Mouse (Mus musculus): ENCODE data around the gene Csrp1. TPM values are rescaled to one million over a fixed set of nuclear protein-coding genes. Genes with fewer than 3 reads are reported as not detected.

Gene Csrp1
- polyA plus RNA-seq, 1 experiment from 2014 or later: 51.9 TPM

- Histone ChIP-seq H3K27ac (replicated peaks) (no peak overlapping the region), H3K4me3 (no peak overlapping the region), H3K9me3 (no peaks in the 10 kb centered on the region), H3K36me3 (replicated peaks) (no peaks in the 10 kb centered on the region), H3K4me1 (peaks cover 25% of the 10 kb centered on the region), H3K27me3 (replicated peaks; ENCODE audit: low read depth, poor library complexity, severe bottlenecking) (peaks cover 15% of the 10 kb centered on the region)
- WGBS: 63% methylated on average over 4 of the region's 4 CpGs
- no peak for DNase-seq (ENCODE audit: low spot score)
Observed at GRCm38 (mm10) chr1:135724134-135724533, 4.3 kb downstream of the Csrp1 start.

GRCm38 (mm10) chr1:135725324-135725723 is 5.5 kb downstream of the Csrp1 start:
- Histone ChIP-seq H3K27ac (replicated peaks) (no peak overlapping the region), H3K4me3 (no peak overlapping the region), H3K36me3 (replicated peaks) (no peaks in the 10 kb centered on the region), H3K27me3 (replicated peaks; ENCODE audit: low read depth, poor library complexity, severe bottlenecking) (peaks cover 15% of the 10 kb centered on the region), H3K9me3 (no peaks in the 10 kb centered on the region), H3K4me1 (peaks cover 29% of the 10 kb centered on the region)
- WGBS: 90% methylated on average over 6 of the region's 6 CpGs
- DNase-seq (ENCODE audit: low spot score): no peak

GRCm38 (mm10) chr1:135725936-135726335 is 6.1 kb downstream of the Csrp1 start:
- no peak overlapping the region for H3K27ac ChIP-seq (replicated peaks)
- H3K27me3 ChIP-seq (replicated peaks; ENCODE audit: low read depth, poor library complexity, severe bottlenecking): peaks cover 15% of the 10 kb centered on the region
- 85% methylated on average over 7 of the region's 7 CpGs for WGBS
- no peak overlapping the region for H3K4me3 ChIP-seq
- H3K9me3 ChIP-seq: no peaks in the 10 kb centered on the region
- H3K4me1 ChIP-seq: peaks cover 32% of the 10 kb centered on the region
- H3K36me3 ChIP-seq (replicated peaks): no peaks in the 10 kb centered on the region
- DNase-seq (ENCODE audit: low spot score): no peak

- peak overlapping the region; percentile 87 for H3K27ac ChIP-seq (replicated peaks)
- 2% methylated on average over 35 of the region's 35 CpGs for WGBS
- peaks cover 57% of the 10 kb centered on the region for H3K4me1 ChIP-seq
- H3K36me3 ChIP-seq (replicated peaks): no peaks in the 10 kb centered on the region
- H3K27me3 ChIP-seq (replicated peaks; ENCODE audit: low read depth, poor library complexity, severe bottlenecking): peaks cover 15% of the 10 kb centered on the region
- H3K9me3 ChIP-seq: no peaks in the 10 kb centered on the region
- peak; percentile 91 for DNase-seq (ENCODE audit: low spot score)
- peak overlapping the region; percentile 72 for H3K4me3 ChIP-seq
Observed at GRCm38 (mm10) chr1:135728631-135729366, 8.9 kb downstream of the Csrp1 start.

GRCm38 (mm10) chr1:135729367-135729713 is 9.5 kb downstream of the Csrp1 start:
- WGBS: 0% methylated on average over 11 of the region's 11 CpGs
- H3K27me3 ChIP-seq (replicated peaks; ENCODE audit: low read depth, poor library complexity, severe bottlenecking): peaks cover 15% of the 10 kb centered on the region
- H3K9me3 ChIP-seq: no peaks in the 10 kb centered on the region
- H3K27ac ChIP-seq (replicated peaks): peak overlapping the region; percentile 87
- peaks cover 62% of the 10 kb centered on the region for H3K4me1 ChIP-seq
- H3K36me3 ChIP-seq (replicated peaks): no peaks in the 10 kb centered on the region
- peak overlapping the region; percentile 72 for H3K4me3 ChIP-seq
- DNase-seq (ENCODE audit: low spot score): no peak

- DNase-seq (ENCODE audit: low spot score): no peak
- H3K4me3 ChIP-seq: peak overlapping the region; percentile 72
- H3K27me3 ChIP-seq (replicated peaks; ENCODE audit: low read depth, poor library complexity, severe bottlenecking): peaks cover 15% of the 10 kb centered on the region
- WGBS: 20% methylated on average over 4 of the region's 4 CpGs
- no peaks in the 10 kb centered on the region for H3K9me3 ChIP-seq
- peak overlapping the region; percentile 87 for H3K27ac ChIP-seq (replicated peaks)
- H3K36me3 ChIP-seq (replicated peaks): no peaks in the 10 kb centered on the region
- peaks cover 67% of the 10 kb centered on the region for H3K4me1 ChIP-seq
Observed at GRCm38 (mm10) chr1:135729821-135730220, 10.0 kb downstream of the Csrp1 start.

- Histone ChIP-seq H3K4me3 (peak overlapping the region; percentile 72), H3K27ac (replicated peaks) (peak overlapping the region; percentile 80), H3K27me3 (replicated peaks; ENCODE audit: low read depth, poor library complexity, severe bottlenecking) (peaks cover 15% of the 10 kb centered on the region), H3K36me3 (replicated peaks) (no peaks in the 10 kb centered on the region), H3K9me3 (no peaks in the 10 kb centered on the region), H3K4me1 (peaks cover 72% of the 10 kb centered on the region)
- no peak for DNase-seq (ENCODE audit: low spot score)
- WGBS: 36% methylated on average over 3 of the region's 3 CpGs
Observed at GRCm38 (mm10) chr1:135730296-135730695, 10.4 kb downstream of the Csrp1 start.

- Histone ChIP-seq H3K27ac (replicated peaks) (peak overlapping the region; percentile 80), H3K4me1 (peaks cover 82% of the 10 kb centered on the region), H3K36me3 (replicated peaks) (no peaks in the 10 kb centered on the region), H3K27me3 (replicated peaks; ENCODE audit: low read depth, poor library complexity, severe bottlenecking) (peaks cover 15% of the 10 kb centered on the region), H3K4me3 (peak overlapping the region; percentile 21; the same call in 1 of the 2 replicates), H3K9me3 (no peaks in the 10 kb centered on the region)
- no peak for DNase-seq (ENCODE audit: low spot score)
- WGBS: 58% methylated on average over 7 of the region's 7 CpGs
Observed at GRCm38 (mm10) chr1:135731393-135731792, 11.5 kb downstream of the Csrp1 start.

- DNase-seq (ENCODE audit: low spot score): peak; percentile 76
- 36% methylated on average over 11 of the region's 11 CpGs for WGBS
- H3K27ac ChIP-seq (replicated peaks): peak overlapping the region; percentile 80
- peaks cover 82% of the 10 kb centered on the region for H3K4me1 ChIP-seq
- H3K27me3 ChIP-seq (replicated peaks; ENCODE audit: low read depth, poor library complexity, severe bottlenecking): peaks cover 15% of the 10 kb centered on the region
- H3K36me3 ChIP-seq (replicated peaks): no peaks in the 10 kb centered on the region
- peak overlapping the region; percentile 21; the same call in 1 of the 2 replicates for H3K4me3 ChIP-seq
- H3K9me3 ChIP-seq: no peaks in the 10 kb centered on the region
Observed at GRCm38 (mm10) chr1:135731897-135732684, 12.2 kb downstream of the Csrp1 start.

- no peaks in the 10 kb centered on the region for H3K9me3 ChIP-seq
- DNase-seq (ENCODE audit: low spot score): peak; percentile 28
- no peak overlapping the region for H3K4me3 ChIP-seq
- peaks cover 76% of the 10 kb centered on the region for H3K4me1 ChIP-seq
- peak overlapping the region; percentile 86 for H3K27ac ChIP-seq (replicated peaks)
- no peaks in the 10 kb centered on the region; the same call in 1 of the 2 replicates for H3K27me3 ChIP-seq (replicated peaks; ENCODE audit: low read depth, poor library complexity, severe bottlenecking)
- H3K36me3 ChIP-seq (replicated peaks): 0 out of 2 replicates have a peak, but pooled peaks cover under 1% of the 10 kb centered on the region
- WGBS: 27% methylated on average over 6 of the region's 7 CpGs
Observed at GRCm38 (mm10) chr1:135734225-135734937, 14.5 kb downstream of the Csrp1 start.

GRCm38 (mm10) chr1:135735460-135735859 is 15.6 kb downstream of the Csrp1 start:
- DNase-seq (ENCODE audit: low spot score): peak; percentile 66
- H3K27me3 ChIP-seq (replicated peaks; ENCODE audit: low read depth, poor library complexity, severe bottlenecking): no peaks in the 10 kb centered on the region; the same call in 1 of the 2 replicates
- WGBS: 15% methylated on average over 6 of the region's 6 CpGs
- H3K4me3 ChIP-seq: no peak overlapping the region
- no peaks in the 10 kb centered on the region for H3K9me3 ChIP-seq
- peak overlapping the region; percentile 86 for H3K27ac ChIP-seq (replicated peaks)
- peaks cover 7% of the 10 kb centered on the region; the same call in 1 of the 2 replicates for H3K36me3 ChIP-seq (replicated peaks)
- peaks cover 73% of the 10 kb centered on the region for H3K4me1 ChIP-seq

GRCm38 (mm10) chr1:135744987-135745386 is 25.1 kb downstream of the Csrp1 start:
- Histone ChIP-seq H3K36me3 (replicated peaks) (peaks cover 38% of the 10 kb centered on the region), H3K4me1 (peaks cover 18% of the 10 kb centered on the region), H3K27ac (replicated peaks) (no peak overlapping the region), H3K4me3 (no peak overlapping the region), H3K27me3 (replicated peaks; ENCODE audit: low read depth, poor library complexity, severe bottlenecking) (no peaks in the 10 kb centered on the region), H3K9me3 (no peaks in the 10 kb centered on the region)
- WGBS: 90% methylated on average over 7 of the region's 7 CpGs
- DNase-seq (ENCODE audit: low spot score): no peak
